Mouse (Mus musculus): ENCODE measurements around the gene Atp6v0e2. TPM values are rescaled to one million over a fixed set of nuclear protein-coding genes. Genes with fewer than 3 reads are reported as not detected.
"Not testable (repeated sequence)": the region's sequence is repeated elsewhere in the genome, so short reads cannot be mapped to it uniquely, and the experiment has no call there.

Atp6v0e2 gene
- total RNA-seq (2021), result 10 to 100 TPM; 48.6 to 48.9 TPM
- long read RNA-seq, experiment 1, transcript Atp6v0e2-201 (4 exons, 1,789 nt), result major isoform, 65 of 68 reads
- long read RNA-seq, experiment 1, partial matches to known transcripts, result 2 of 68 reads
- long read RNA-seq, experiment 1, other reads (novel, unspliced or antisense), result 0 of 68 reads
- long read RNA-seq, experiment 2, transcript Atp6v0e2-201 (4 exons, 1,789 nt), result major isoform, 81 of 89 reads
- long read RNA-seq, experiment 2, partial matches to known transcripts, result 3 of 89 reads
- long read RNA-seq, experiment 2, other reads (novel, unspliced or antisense), result 5 of 89 reads

- intact Hi-C loops (cut with DNase I; ENCODE audit: low total_unique reads), result loop anchor here (5.0 kb wide), 1 partner anchor 105 kb away; no protein-coding TSS in a partner anchor
- peak; percentile 88 for DNase-seq
Measured at GRCm38 (mm10) chr6:48537105-48537954, at the start of gene Atp6v0e2. Gene Atp6v0e2, plus strand, starts transcription at chr6:48537615.

- intact Hi-C loops (cut with DNase I; ENCODE audit: low total_unique reads), result loop anchor here (10.0 kb wide), 1 partner anchor 313 kb away; no protein-coding TSS in a partner anchor
- DNase-seq, result peak; percentile 54
Measured at GRCm38 (mm10) chr6:48487747-48488725, 49.4 kb upstream of the Atp6v0e2 start.

GRCm38 (mm10) chr6:48489741-48490140 is 47.7 kb upstream of the Atp6v0e2 start:
- DNase-seq, result peak; percentile 53
- intact Hi-C loops (cut with DNase I; ENCODE audit: low total_unique reads), result loop anchor here (10.0 kb wide), 1 partner anchor 315 kb away; no protein-coding TSS in a partner anchor

- DNase-seq, result no peak
- intact Hi-C loops (cut with DNase I; ENCODE audit: low total_unique reads), result no loop called here
Measured at GRCm38 (mm10) chr6:48491361-48491760, 46.1 kb upstream of the Atp6v0e2 start.

- intact Hi-C loops (cut with DNase I; ENCODE audit: low total_unique reads), result no loop called here
- no peak for DNase-seq
Measured at GRCm38 (mm10) chr6:48493136-48493730, 44.2 kb upstream of the Atp6v0e2 start.

- no peak for DNase-seq
Measured at GRCm38 (mm10) chr6:48497521-48497920, 39.9 kb upstream of the Atp6v0e2 start.

GRCm38 (mm10) chr6:48503847-48504240 is 33.6 kb upstream of the Atp6v0e2 start:
- DNase-seq, result no peak
- intact Hi-C loops (cut with DNase I; ENCODE audit: low total_unique reads), result no loop called here

More at GRCm38 (mm10) chr6:48497521-48497920, 39.9 kb upstream of the Atp6v0e2 start:
- intact Hi-C loops (cut with DNase I; ENCODE audit: low total_unique reads), result no loop called here

- DNase-seq, result peak; percentile 84
- intact Hi-C loops (cut with DNase I; ENCODE audit: low total_unique reads), result no loop called here
Measured at GRCm38 (mm10) chr6:48504241-48504854, 33.1 kb upstream of the Atp6v0e2 start.

GRCm38 (mm10) chr6:48508087-48508486 is 29.3 kb upstream of the Atp6v0e2 start:
- intact Hi-C loops (cut with DNase I; ENCODE audit: low total_unique reads), result no loop called here
- no peak for DNase-seq

GRCm38 (mm10) chr6:48510426-48510825 is 27.0 kb upstream of the Atp6v0e2 start:
- DNase-seq, result no peak
- intact Hi-C loops (cut with DNase I; ENCODE audit: low total_unique reads), result no loop called here

GRCm38 (mm10) chr6:48511861-48512260 is 25.6 kb upstream of the Atp6v0e2 start:
- no peak for DNase-seq
- intact Hi-C loops (cut with DNase I; ENCODE audit: low total_unique reads), result no loop called here

GRCm38 (mm10) chr6:48524882-48525281 is 12.5 kb upstream of the Atp6v0e2 start:
- DNase-seq; intact Hi-C loops (cut with DNase I; ENCODE audit: low total_unique reads): not testable (repeated sequence)

- intact Hi-C loops (cut with DNase I; ENCODE audit: low total_unique reads), result no loop called here
- DNase-seq, result no peak
Measured at GRCm38 (mm10) chr6:48527901-48528300, 9.5 kb upstream of the Atp6v0e2 start.

- intact Hi-C loops (cut with DNase I; ENCODE audit: low total_unique reads), result no loop called here
- no peak for DNase-seq
Measured at GRCm38 (mm10) chr6:48529261-48529660, 8.2 kb upstream of the Atp6v0e2 start.

- intact Hi-C loops (cut with DNase I; ENCODE audit: low total_unique reads), result no loop called here
- DNase-seq, result no peak
Measured at GRCm38 (mm10) chr6:48529871-48530440, 7.5 kb upstream of the Atp6v0e2 start.

GRCm38 (mm10) chr6:48530862-48531261 is 6.6 kb upstream of the Atp6v0e2 start:
- no peak for DNase-seq
- intact Hi-C loops (cut with DNase I; ENCODE audit: low total_unique reads), result no loop called here

- intact Hi-C loops (cut with DNase I; ENCODE audit: low total_unique reads), result no loop called here
- no peak for DNase-seq
Measured at GRCm38 (mm10) chr6:48533475-48533874, 3.9 kb upstream of the Atp6v0e2 start.

- DNase-seq, result no peak
- intact Hi-C loops (cut with DNase I; ENCODE audit: low total_unique reads), result loop anchor here (5.0 kb wide), 1 partner anchor 107 kb away; no protein-coding TSS in a partner anchor
Measured at GRCm38 (mm10) chr6:48534913-48535312, 2.5 kb upstream of the Atp6v0e2 start.

Data from gastrocnemius, postnatal 14 days (tissue).